Mouse (Mus musculus) ovary, postnatal 36 days (tissue): ENCODE measurements at regions not wholly inside any gene's neighbourhood (a gene's known extent, or its start where the extent isn't known, plus 50 kb on each side); places are given as distances from the start of the nearest gene placed in this dataset.
A peak's percentile ranks its signal among the peaks of the same experiment; 100 is the strongest.

ENCODE experiments used
- DNase-seq: peaks from one replicate; pipeline ENCODE4 v3.0.0; 2022; ENCODE audit warnings: low spot score, mixed read lengths

- no peak for DNase-seq
Observed at GRCm38 (mm10) chr11:40624126-40624778, 70.8 kb downstream of the Mat2b start.

- DNase-seq = no peak
Observed at GRCm38 (mm10) chr11:40620036-40620435, 75.0 kb downstream of the Mat2b start.

- no peak for DNase-seq
Observed at GRCm38 (mm10) chr11:40603008-40603407, 92.0 kb downstream of the Mat2b start.

- no peak for DNase-seq
Observed at GRCm38 (mm10) chr11:40601572-40601909, 93.5 kb downstream of the Mat2b start.

- no peak for DNase-seq
Observed at GRCm38 (mm10) chr11:40600773-40601571, 94.0 kb downstream of the Mat2b start.

GRCm38 (mm10) chr11:40599956-40600772 lies 94.8 kb downstream of the Mat2b start:
- DNase-seq = peak; percentile 12

- no peak for DNase-seq
Observed at GRCm38 (mm10) chr11:40596347-40596746, 98.7 kb downstream of the Mat2b start.

- no peak for DNase-seq
Observed at GRCm38 (mm10) chr11:40592056-40592455, 102.9 kb downstream of the Mat2b start.

GRCm38 (mm10) chr11:40573758-40574139 lies 121.3 kb downstream of the Mat2b start:
- no peak for DNase-seq

GRCm38 (mm10) chr11:40572953-40573757 lies 121.8 kb downstream of the Mat2b start:
- DNase-seq = no peak

- no peak for DNase-seq
Observed at GRCm38 (mm10) chr11:40562866-40563265, 132.1 kb downstream of the Mat2b start.

- no peak for DNase-seq
Observed at GRCm38 (mm10) chr11:40561983-40562382, 133.0 kb downstream of the Mat2b start.

GRCm38 (mm10) chr11:40561400-40561799 lies 133.6 kb downstream of the Mat2b start:
- DNase-seq = no peak

GRCm38 (mm10) chr11:40558486-40558885 lies 136.5 kb downstream of the Mat2b start:
- DNase-seq = no peak

- DNase-seq = no peak
Observed at GRCm38 (mm10) chr11:40554867-40555794, 139.9 kb downstream of the Mat2b start.

- DNase-seq = no peak
Observed at GRCm38 (mm10) chr11:40552054-40552453, 142.9 kb downstream of the Mat2b start.

- DNase-seq = no peak
Observed at GRCm38 (mm10) chr11:40546596-40546995, 148.4 kb downstream of the Mat2b start.

- DNase-seq = no peak
Observed at GRCm38 (mm10) chr11:40545537-40545936, 149.5 kb downstream of the Mat2b start.

- DNase-seq = no peak
Observed at GRCm38 (mm10) chr11:40540229-40540628, 154.8 kb downstream of the Mat2b start.

- no peak for DNase-seq
Observed at GRCm38 (mm10) chr11:40539776-40540175, 155.2 kb downstream of the Mat2b start.

- DNase-seq = no peak
Observed at GRCm38 (mm10) chr11:40536236-40536765, 158.7 kb downstream of the Mat2b start.
